19 mouse cellular contexts compared by ENCODE assay signal in the genomic region with DNA sequence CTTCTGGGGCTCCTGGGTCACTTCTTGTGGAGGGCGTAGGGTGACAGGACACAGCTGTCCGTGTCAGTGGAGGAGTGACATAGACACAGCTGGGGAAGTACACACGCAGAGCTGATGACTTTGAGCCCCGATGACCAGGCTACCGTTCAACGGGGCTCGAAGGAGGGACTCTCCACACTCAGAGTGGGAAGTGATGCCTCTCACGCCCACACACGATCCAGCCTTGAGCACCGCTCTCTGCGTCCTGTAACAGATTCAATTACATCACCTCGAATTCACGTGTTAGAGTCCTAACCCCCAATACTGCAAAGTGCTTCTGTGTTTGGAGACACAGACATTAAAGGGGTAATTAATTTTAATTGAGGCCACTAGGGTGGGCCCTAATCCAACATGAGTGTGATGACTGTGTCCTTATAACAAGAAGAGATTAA.
A peak's percentile ranks its signal among the peaks of the same experiment; 100 is the strongest.
DNase-seq lines count a peak whose midpoint lies in the region; ATAC-seq and TF ChIP-seq lines count a peak whose summit lies in the region.
"Had no signal": no experiment of that assay in that cellular context is flagged by ENCODE, and none has a peak within 500 bp of the region (broad histone marks: within the 10 kb centered on the region; RNA-seq: fewer than 3 reads in every experiment).

No protein-coding gene starts in this region.

- no peaks in the 10 kb centered on the region for H3K36me3 ChIP-seq in splenic B cell, adult 2 months (ENCODE audit: control insufficient read depth, insufficient read depth, low read length, poor library complexity, severe bottlenecking)
- H3K36me3 ChIP-seq in stomach, postnatal 0 days (ENCODE audit: control insufficient read depth, insufficient read depth, low read length), result no peaks in the 10 kb centered on the region
- H3K36me3 ChIP-seq: embryonic facial prominence, embryonic 13.5 days; limb, embryonic 12.5 days had no signal

- H3K9me3 ChIP-seq in stomach, postnatal 0 days (ENCODE audit: control insufficient read depth, low read length), result no peaks in the 10 kb centered on the region
- H3K9me3 ChIP-seq: limb, embryonic 12.5 days had no signal

- no peak overlapping the region for H3K27ac ChIP-seq in stomach, postnatal 0 days (replicated peaks)
- H3K27ac ChIP-seq: embryonic facial prominence, embryonic 13.5 days; left cerebral cortex, adult 2 months; limb, embryonic 12.5 days; liver, embryonic 14.5 days had no signal

- no peak overlapping the region for H3K4me2 ChIP-seq in stomach, postnatal 0 days (replicated peaks; ENCODE audit: low read depth)
- H3K4me2 ChIP-seq: embryonic facial prominence, embryonic 13.5 days; heart, embryonic 11.5 days; limb, embryonic 12.5 days had no signal

- no peaks in the 10 kb centered on the region for H3K27me3 ChIP-seq in splenic B cell, adult 2 months (ENCODE audit: control insufficient read depth, insufficient read depth, low read length, poor library complexity, severe bottlenecking)
- H3K27me3 ChIP-seq in stomach, postnatal 0 days (ENCODE audit: control insufficient read depth, insufficient read depth, low read length), result no peaks in the 10 kb centered on the region

- H3K4me1 ChIP-seq in stomach, postnatal 0 days (replicated peaks; ENCODE audit: control insufficient read depth, insufficient read depth), result no peaks in the 10 kb centered on the region

- no peak for TF ChIP-seq EP300 in stomach, postnatal 0 days (optimal IDR thresholded peaks at IDR 0.05)

- 59% methylated on average over 13 of the region's 13 CpGs for WGBS in stomach, postnatal 0 days

- TF ChIP-seq CTCF in stomach, postnatal 0 days (IDR thresholded peaks at IDR 0.05; ENCODE audit: low read depth), result no peak

- peak; percentile 21 for DNase-seq in heart, postnatal 4 days
- DNase-seq in heart, postnatal 36 days, result no peak
- peak; percentile 39 to 55 for DNase-seq in kidney, postnatal 4 days
- DNase-seq in kidney, postnatal 25 days, result no peak
- peak; percentile 4 to 13 for DNase-seq in spleen, postnatal 36 days (ENCODE audit: low spot score in 2 of 2)
- no peak for DNase-seq in spleen, adult 12 weeks (ENCODE audit: low spot score)
- DNase-seq in splenic B cell, adult 2 months (ENCODE audit: low read depth, low spot score), result peak; percentile 88
- DNase-seq in stomach, postnatal 0 days (ENCODE audit: low spot score), result no peak
- DNase-seq: adrenal gland, postnatal 36 days; cerebellum, adult 8-10 months; gastrocnemius, postnatal 14 days; right cerebral cortex, postnatal 25 days; thymus, postnatal 4 days had no signal

- intact Hi-C loops in heart, postnatal 36 days (cut with DNase I), result loop anchor here (5.0 kb wide), 1 partner anchor 114 kb away; no protein-coding TSS in a partner anchor

- H3K4me3 ChIP-seq in stomach, postnatal 0 days (ENCODE audit: low read depth, low read length), result no peak overlapping the region
- H3K4me3 ChIP-seq: embryonic facial prominence, embryonic 13.5 days; left cerebral cortex, adult 2 months; limb, embryonic 12.5 days had no signal

- ATAC-seq in stomach, postnatal 0 days (ENCODE audit: low FRiP score, low TSS enrichment), result no peak
- ATAC-seq: inflammation-experienced regulatory T-cells, adult 6 months had no signal

- no peak overlapping the region for H3K9ac ChIP-seq in stomach, postnatal 0 days (ENCODE audit: low read length)
- H3K9ac ChIP-seq: embryonic facial prominence, embryonic 13.5 days; limb, embryonic 12.5 days; liver, embryonic 14.5 days had no signal

Comparison
In these comparisons a context has a peak if more than half of its experiments do, and no peak if none do; other contexts are left out.
1. DNase-seq: peak in heart, postnatal 4 days (single experiment), kidney, postnatal 4 days (2 of 2), spleen, postnatal 36 days (2 of 2) and splenic B cell, adult 2 months (single experiment); none in heart, postnatal 36 days (0 of 2), kidney, postnatal 25 days (0 of 2), spleen, adult 12 weeks (single experiment) and stomach, postnatal 0 days (single experiment).